Mouse (Mus musculus) embryonic facial prominence, embryonic 14.5 days (tissue): ENCODE results near the gene Ptk7. TPM values are rescaled to one million over a fixed set of nuclear protein-coding genes. Genes with fewer than 3 reads are reported as not detected.

Experiments
- ATAC-seq: fragments of 200-750 bp; cut with Nextera tagmentation; 2 replicates; pipeline ENCODE4 v1.8.0; 2017; ENCODE audit warnings: low read depth, moderate number of reproducible peaks, moderate TSS enrichment
- DNase-seq: peaks from one replicate; pipeline ENCODE4 v3.0.0-alpha.2; 2015; ENCODE audit warnings: low spot score
- H3K27ac ChIP-seq: fragments of 300-500 bp; sonication (generic); replicated peaks from 2 replicates; pipeline ENCODE4 v1.5.1; 2014; ENCODE audit warnings: low read depth, mild to moderate bottlenecking, low read length, moderate library complexity
- H3K27me3 ChIP-seq: fragments of 300-500 bp; sonication (generic); replicated peaks from 2 replicates; pipeline ENCODE4 v1.6.1; 2014; ENCODE audit warnings: low read length; ENCODE audit not compliant: control insufficient read depth, insufficient read depth
- H3K36me3 ChIP-seq: fragments of 300-500 bp; sonication (generic); 2 replicates; pipeline ENCODE4 v1.6.1; 2014; ENCODE audit warnings: low read length, mixed read lengths; ENCODE audit not compliant: control insufficient read depth, insufficient read depth
- H3K4me1 ChIP-seq: fragments of 300-500 bp; sonication (generic); 2 replicates; pipeline ENCODE4 v1.6.1; 2014; ENCODE audit warnings: antibody characterized with exemption, low read length; ENCODE audit not compliant: control insufficient read depth, insufficient read depth
- H3K4me2 ChIP-seq: fragments of 300-500 bp; sonication (generic); 2 replicates; pipeline ENCODE4 v1.6.1; 2014; ENCODE audit warnings: low read depth, mild to moderate bottlenecking, low read length, moderate library complexity, mixed read lengths
- H3K4me3 ChIP-seq: fragments of 300-500 bp; sonication (generic); 2 replicates; pipeline ENCODE4 v1.5.1; 2014; ENCODE audit warnings: low read depth, mild to moderate bottlenecking, low read length
- H3K9ac ChIP-seq: fragments of 300-500 bp; sonication (generic); 2 replicates; pipeline ENCODE4 v1.6.1; 2014; ENCODE audit warnings: low read depth, mild to moderate bottlenecking, low read length, moderate library complexity, mixed read lengths
- H3K9me3 ChIP-seq: fragments of 300-500 bp; sonication (generic); 2 replicates; pipeline ENCODE4 v1.6.1; 2016; ENCODE audit warnings: low read length; ENCODE audit not compliant: control insufficient read depth
- WGBS: fragments of 180-500 bp; shearing (Covaris S2); extraction: QIAGEN DNeasy Blood & Tissue Kit; methylation state at CpG from one replicate; pipeline ENCODE4 v1.1.7; 2014; 5-methylcytosine and 5-hydroxymethylcytosine counted together
- polyA plus RNA-seq: library from polyadenylated mRNA; unstranded; fragments of >200 nt; fragmentation: Nextera tagmentation; extraction: Ambion mirVana; gene quantifications from 2 replicates; pipeline ENCODE4 v1.2.1, GENCODE M21; 2014

Ptk7 gene
- polyA plus RNA-seq, 1 experiment from 2014 or later, result 68.0 TPM

- H3K9me3 ChIP-seq, result no peaks in the 10 kb centered on the region
- peaks cover 15% of the 10 kb centered on the region for H3K4me1 ChIP-seq
- WGBS, result 80% methylated on average over 4 of the region's 4 CpGs
- no peak overlapping the region for H3K4me3 ChIP-seq
- H3K27me3 ChIP-seq, result no peaks in the 10 kb centered on the region
- ATAC-seq, result no peak
- H3K4me2 ChIP-seq, result no peak overlapping the region
- DNase-seq, result peak; percentile 38
- H3K27ac ChIP-seq, result no peak overlapping the region
- no peak overlapping the region for H3K9ac ChIP-seq
- peaks cover 42% of the 10 kb centered on the region for H3K36me3 ChIP-seq
These were observed 36.2 kb downstream of the Ptk7 start for GRCm38 (mm10) chr17:46593124-46593523.

GRCm38 (mm10) chr17:46591406-46591805 is 37.9 kb downstream of the Ptk7 start:
- no peak for ATAC-seq
- Histone ChIP-seq H3K9me3 (no peaks in the 10 kb centered on the region), H3K27me3 (no peaks in the 10 kb centered on the region), H3K27ac (no peak overlapping the region), H3K4me2 (no peak overlapping the region), H3K36me3 (peaks cover 44% of the 10 kb centered on the region), H3K4me3 (no peak overlapping the region), H3K4me1 (peaks cover 15% of the 10 kb centered on the region), H3K9ac (no peak overlapping the region)
- WGBS, result 88% methylated on average over 19 of the region's 19 CpGs
- DNase-seq, result no peak

DNA sequence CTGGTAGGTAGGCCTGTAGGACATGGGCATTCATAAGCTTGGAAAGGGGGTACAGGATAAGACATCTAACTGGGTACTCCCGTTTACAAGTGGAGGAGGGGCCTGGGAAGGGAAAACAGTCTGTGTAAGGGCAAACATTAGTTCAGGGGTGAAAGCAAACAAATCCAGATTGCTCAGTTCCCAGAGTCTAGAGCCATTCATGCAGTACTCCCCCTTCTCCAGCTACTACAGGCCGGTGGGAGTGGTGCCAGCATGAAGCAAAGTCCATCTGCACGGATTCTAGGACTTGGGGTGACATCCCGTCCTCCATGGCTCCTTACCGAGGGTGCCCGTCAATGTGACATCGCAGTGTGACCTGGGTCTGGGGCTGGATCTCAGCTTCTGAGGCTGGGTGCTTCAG is 38.9 kb downstream of the Ptk7 start:
- ATAC-seq (no peak), DNase-seq (no peak)
- H3K4me2 ChIP-seq, result no peak overlapping the region
- H3K4me3 ChIP-seq, result no peak overlapping the region
- peaks cover 15% of the 10 kb centered on the region for H3K4me1 ChIP-seq
- WGBS, result 84% methylated on average over 7 of the region's 7 CpGs
- H3K27ac ChIP-seq, result no peak overlapping the region
- no peak overlapping the region for H3K9ac ChIP-seq
- no peaks in the 10 kb centered on the region for H3K9me3 ChIP-seq
- H3K36me3 ChIP-seq, result peaks cover 54% of the 10 kb centered on the region
- no peaks in the 10 kb centered on the region for H3K27me3 ChIP-seq

DNA sequence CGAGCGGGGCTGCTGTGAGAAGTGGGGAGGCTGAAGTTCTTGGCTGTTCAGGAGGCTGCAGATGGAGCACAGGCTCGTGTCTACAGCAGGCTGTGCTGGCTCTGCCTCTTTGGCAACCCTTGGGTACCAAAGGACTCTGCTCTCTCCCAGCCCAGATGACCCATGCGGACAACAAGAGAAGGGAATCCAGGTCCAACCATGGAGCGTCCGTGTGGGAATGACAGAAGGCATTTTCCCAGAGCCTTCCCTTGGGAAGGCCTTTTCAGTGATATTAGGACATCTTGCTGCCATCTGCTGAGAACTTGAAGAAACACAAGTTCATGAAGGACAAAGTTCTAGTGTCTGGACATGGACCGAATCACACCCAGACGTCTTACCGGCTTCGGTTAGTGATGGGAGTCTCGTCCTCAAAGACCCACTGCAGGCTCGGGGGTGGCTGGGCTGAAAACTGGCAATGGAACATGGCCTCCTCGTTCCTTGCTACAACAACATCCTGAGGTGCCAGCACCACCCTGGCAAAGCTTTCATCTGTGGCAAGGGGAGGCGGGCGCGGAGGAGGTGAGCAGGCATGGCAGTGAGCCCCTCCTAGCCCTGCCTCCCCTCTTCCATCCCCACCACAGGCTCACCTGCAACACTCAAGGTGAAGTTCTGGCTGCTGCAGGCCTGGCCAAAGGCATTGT is 39.5 kb downstream of the Ptk7 start:
- Histone ChIP-seq H3K27ac (0 out of 2 replicates have a peak overlapping the region, but pooled peaks have one; percentile 13), H3K9me3 (no peaks in the 10 kb centered on the region), H3K4me3 (no peak overlapping the region), H3K36me3 (peaks cover 61% of the 10 kb centered on the region), H3K4me2 (no peak overlapping the region), H3K27me3 (no peaks in the 10 kb centered on the region), H3K9ac (no peak overlapping the region), H3K4me1 (peaks cover 13% of the 10 kb centered on the region)
- WGBS, result 85% methylated on average over 16 of the region's 16 CpGs
- ATAC-seq (no peak), DNase-seq (no peak)

DNA sequence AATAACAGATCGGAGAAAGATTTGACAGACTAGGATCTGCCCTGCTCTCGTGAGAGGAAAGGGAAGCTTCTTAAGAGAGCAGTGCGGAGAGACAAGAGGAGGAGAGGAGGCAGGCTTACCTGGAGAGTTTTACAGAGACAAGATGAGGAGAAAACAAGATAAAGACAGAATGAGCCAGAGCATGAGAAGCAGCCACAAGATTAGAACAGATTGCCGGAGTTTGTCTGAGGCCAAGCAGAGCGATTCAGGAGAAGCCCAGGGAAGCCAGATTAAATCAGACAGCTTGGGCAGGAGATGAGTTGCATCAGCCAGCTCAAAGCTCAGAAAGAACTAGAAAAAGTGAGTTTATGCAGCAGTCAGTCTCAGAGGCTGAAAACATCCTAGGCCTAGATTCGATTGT is 40.4 kb downstream of the Ptk7 start:
- Histone ChIP-seq H3K4me3 (no peak overlapping the region), H3K27ac (no peak overlapping the region), H3K36me3 (peaks cover 64% of the 10 kb centered on the region), H3K9ac (no peak overlapping the region), H3K9me3 (no peaks in the 10 kb centered on the region), H3K4me1 (peaks cover 7% of the 10 kb centered on the region; the same call in 1 of the 2 replicates), H3K27me3 (no peaks in the 10 kb centered on the region), H3K4me2 (no peak overlapping the region)
- no peak for DNase-seq
- WGBS, result 92% methylated on average over 6 of the region's 6 CpGs
- no peak for ATAC-seq

DNA sequence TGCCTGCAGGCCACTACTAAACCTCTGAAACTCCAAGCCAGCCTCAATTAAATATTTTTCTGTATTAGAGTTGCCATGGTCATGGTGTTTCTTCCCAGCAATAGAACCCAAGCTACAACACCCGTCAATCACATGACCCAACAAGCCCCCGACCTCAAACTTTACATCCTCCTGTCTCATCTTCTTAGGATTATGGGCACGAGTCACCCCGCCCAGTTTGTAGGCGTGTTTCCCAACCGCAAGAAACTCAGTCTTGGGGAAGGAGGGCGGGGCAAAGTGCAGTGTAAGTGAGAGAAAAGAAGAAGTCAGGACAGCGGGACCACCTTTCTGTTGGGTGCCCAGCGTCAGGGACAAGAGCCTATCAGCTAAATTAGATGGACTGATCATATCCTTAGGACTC is 41.1 kb downstream of the Ptk7 start:
- Histone ChIP-seq H3K4me3 (no peak overlapping the region), H3K36me3 (peaks cover 64% of the 10 kb centered on the region), H3K9me3 (no peaks in the 10 kb centered on the region), H3K4me2 (no peak overlapping the region), H3K9ac (no peak overlapping the region), H3K4me1 (peaks cover 3% of the 10 kb centered on the region; the same call in 1 of the 2 replicates), H3K27me3 (no peaks in the 10 kb centered on the region), H3K27ac (no peak overlapping the region)
- 85% methylated on average over 9 of the region's 9 CpGs for WGBS
- DNase-seq (no peak), ATAC-seq (no peak)

- WGBS, result 97% methylated on average over 8 of the region's 8 CpGs
- no peaks in the 10 kb centered on the region for H3K27me3 ChIP-seq
- ATAC-seq (no peak), DNase-seq (no peak)
- H3K4me1 ChIP-seq, result no peaks in the 10 kb centered on the region
- no peak overlapping the region for H3K4me3 ChIP-seq
- no peak overlapping the region for H3K9ac ChIP-seq
- H3K27ac ChIP-seq, result no peak overlapping the region
- no peak overlapping the region for H3K4me2 ChIP-seq
- no peaks in the 10 kb centered on the region for H3K9me3 ChIP-seq
- H3K36me3 ChIP-seq, result peaks cover 81% of the 10 kb centered on the region
These were observed 43.0 kb downstream of the Ptk7 start for GRCm38 (mm10) chr17:46586327-46586726.

DNA sequence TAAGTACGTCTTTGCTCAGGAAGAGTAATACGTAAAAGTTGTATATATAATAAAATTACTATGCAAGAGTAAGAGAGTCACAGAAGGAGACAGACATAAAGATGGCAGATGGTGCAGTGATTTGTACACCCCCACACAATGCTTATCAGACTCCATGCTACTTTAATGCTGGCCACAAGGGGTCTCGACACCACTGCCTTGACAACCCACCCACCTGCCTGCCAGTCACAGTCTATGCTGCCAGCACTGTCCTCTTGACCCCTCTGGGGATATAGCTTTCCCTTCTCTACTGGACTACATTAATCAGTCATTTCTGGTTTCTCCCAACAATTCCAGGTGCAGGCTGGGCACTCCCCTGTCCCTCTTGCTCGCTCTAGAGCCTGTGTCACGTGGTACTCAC is 50.7 kb downstream of the Ptk7 start:
- H3K4me1 ChIP-seq, result no peaks in the 10 kb centered on the region
- H3K27ac ChIP-seq, result no peak overlapping the region
- H3K9ac ChIP-seq, result no peak overlapping the region
- DNase-seq (no peak), ATAC-seq (peak; percentile 47; the same call in 1 of the 2 replicates)
- H3K4me2 ChIP-seq, result no peak overlapping the region
- no peaks in the 10 kb centered on the region for H3K27me3 ChIP-seq
- peaks cover 90% of the 10 kb centered on the region for H3K36me3 ChIP-seq
- H3K9me3 ChIP-seq, result 0 out of 2 replicates have a peak, but pooled peaks cover 3% of the 10 kb centered on the region
- H3K4me3 ChIP-seq, result no peak overlapping the region
- 71% methylated on average over 5 of the region's 5 CpGs for WGBS

DNA sequence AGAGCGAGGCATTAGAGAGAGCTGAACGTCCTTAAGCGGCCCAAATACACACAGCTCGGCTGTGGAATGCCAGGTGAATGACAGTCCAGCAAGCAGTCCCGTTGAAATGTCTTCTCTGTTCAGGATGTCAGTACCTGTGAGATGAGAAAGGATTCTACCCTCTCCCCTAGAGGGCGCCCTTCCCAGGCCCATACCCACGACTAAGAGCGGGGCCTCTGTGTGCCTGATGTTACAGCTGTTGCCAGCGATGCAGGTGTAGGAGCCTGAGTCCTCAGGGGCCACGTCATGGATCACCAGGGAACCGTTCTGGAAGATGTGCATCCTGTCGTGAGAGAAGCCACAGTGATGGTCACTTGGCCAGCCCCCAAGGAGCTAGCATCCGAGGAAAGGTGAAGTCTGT is 53.2 kb downstream of the Ptk7 start:
- H3K4me3 ChIP-seq, result no peak overlapping the region
- WGBS, result 84% methylated on average over 13 of the region's 13 CpGs
- no peaks in the 10 kb centered on the region for H3K27me3 ChIP-seq
- DNase-seq, result no peak
- H3K9ac ChIP-seq, result no peak overlapping the region
- ATAC-seq, result no peak
- H3K9me3 ChIP-seq, result 0 out of 2 replicates have a peak, but pooled peaks cover 3% of the 10 kb centered on the region
- H3K4me1 ChIP-seq, result no peaks in the 10 kb centered on the region
- H3K4me2 ChIP-seq, result no peak overlapping the region
- peaks cover 97% of the 10 kb centered on the region for H3K36me3 ChIP-seq
- no peak overlapping the region for H3K27ac ChIP-seq
